Mouse (Mus musculus): ENCODE data around the gene Msmp. TPM values are rescaled to one million over a fixed set of nuclear protein-coding genes. Genes with fewer than 3 reads are reported as not detected.

The Msmp gene
- total RNA-seq, 1 experiment: 0.49 TPM

- H3K27ac ChIP-seq (ENCODE audit: insufficient read depth, low read depth, low read length, poor library complexity, severe bottlenecking): no peak within 1 kb of the TSS
- H3K4me1 ChIP-seq (ENCODE audit: control insufficient read depth in 2 of 2, insufficient read depth in 2 of 2, low read length in 2 of 2, poor library complexity in 1 of 2): peaks cover 3 to 5% of the 10 kb centered on the region in 2 experiments; a peak in 3 of 4 replicates
- H3K36me3 ChIP-seq (ENCODE audit: control insufficient read depth, insufficient read depth, low read length, poor library complexity, severe bottlenecking): peaks cover 18% of the 10 kb centered on the region; the same call in 1 of the 2 replicates
- H3K9ac ChIP-seq (ENCODE audit: insufficient read depth, low read depth, low read length, poor library complexity, severe bottlenecking): peak within 1 kb of the TSS; percentile 80
- peak within 1 kb of the TSS; percentile 78 to 100 for H3K4me3 ChIP-seq (ENCODE audit: insufficient read depth in 1 of 2, low read depth in 1 of 2, low read length in 2 of 2, poor library complexity in 1 of 2, severe bottlenecking in 1 of 2)
- peak; percentile 81 for DNase-seq (ENCODE audit: low read depth, low spot score)
- in situ Hi-C loops (cut with MboI; ENCODE audit: low sequenced_read_pairs in 2 of 2, unreplicated experiment in 2 of 2): no loop called here
- H3K9me3 ChIP-seq (ENCODE audit: control insufficient read depth, insufficient read depth, low read depth, low read length): no peaks in the 10 kb centered on the region
- TF ChIP-seq HCFC1 (IDR thresholded peaks at IDR 0.05; ENCODE audit: borderline replicate concordance, insufficient read depth, low read length) (0 out of 2 replicates have a peak, but pooled peaks have one; percentile 32), ZC3H11A (IDR thresholded peaks at IDR 0.05; ENCODE audit: borderline replicate concordance, low read depth, low read length) (no peak), CHD2 (IDR thresholded peaks at IDR 0.05; ENCODE audit: low read depth, low read length) (no peak), MAFK (IDR thresholded peaks at IDR 0.05; ENCODE audit: insufficient read depth, low read depth, low read length) (no peak), ZNF384 (IDR thresholded peaks at IDR 0.05; ENCODE audit: low read depth, low read length) (no peak)
Observed at GRCm38 (mm10) chr4:43578376-43579204, 5.7 kb downstream of the Msmp start, which contains the start of the genes Rgp1 and Gba2. Gene Rgp1 (plus strand): TSS chr4:43578715. Gene Gba2 (minus strand): TSS chr4:43578873.

- H3K9me3 ChIP-seq (ENCODE audit: control insufficient read depth, insufficient read depth, low read depth, low read length): no peaks in the 10 kb centered on the region
- peaks cover 15% of the 10 kb centered on the region; the same call in 1 of the 2 replicates for H3K36me3 ChIP-seq (ENCODE audit: control insufficient read depth, insufficient read depth, low read length, poor library complexity, severe bottlenecking)
- peak overlapping the region; percentile 78 to 100 for H3K4me3 ChIP-seq (ENCODE audit: insufficient read depth in 1 of 2, low read depth in 1 of 2, low read length in 2 of 2, poor library complexity in 1 of 2, severe bottlenecking in 1 of 2)
- no peak overlapping the region for H3K27ac ChIP-seq (ENCODE audit: insufficient read depth, low read depth, low read length, poor library complexity, severe bottlenecking)
- TF ChIP-seq ZC3H11A (IDR thresholded peaks at IDR 0.05; ENCODE audit: borderline replicate concordance, low read depth, low read length) (no peak), CHD2 (IDR thresholded peaks at IDR 0.05; ENCODE audit: low read depth, low read length) (no peak), HCFC1 (IDR thresholded peaks at IDR 0.05; ENCODE audit: borderline replicate concordance, insufficient read depth, low read length) (no peak)
- no peak for DNase-seq (ENCODE audit: low read depth, low spot score)
- in situ Hi-C loops (cut with MboI; ENCODE audit: low sequenced_read_pairs in 2 of 2, unreplicated experiment in 2 of 2): no loop called here
- peaks cover 3 to 5% of the 10 kb centered on the region in 2 experiments; a peak in 3 of 4 replicates for H3K4me1 ChIP-seq (ENCODE audit: control insufficient read depth in 2 of 2, insufficient read depth in 2 of 2, low read length in 2 of 2, poor library complexity in 1 of 2)
- H3K9ac ChIP-seq (ENCODE audit: insufficient read depth, low read depth, low read length, poor library complexity, severe bottlenecking): peak overlapping the region; percentile 80; the same call in 1 of the 2 replicates
Observed at GRCm38 (mm10) chr4:43577237-43577881, 6.9 kb downstream of the Msmp start.

- peaks cover 3 to 5% of the 10 kb centered on the region in 2 experiments; a peak in 3 of 4 replicates for H3K4me1 ChIP-seq (ENCODE audit: control insufficient read depth in 2 of 2, insufficient read depth in 2 of 2, low read length in 2 of 2, poor library complexity in 1 of 2)
- TF ChIP-seq HCFC1 (IDR thresholded peaks at IDR 0.05; ENCODE audit: borderline replicate concordance, insufficient read depth, low read length) (no peak), CHD2 (IDR thresholded peaks at IDR 0.05; ENCODE audit: low read depth, low read length) (no peak), MAFK (IDR thresholded peaks at IDR 0.05; ENCODE audit: insufficient read depth, low read depth, low read length) (no peak), ZNF384 (IDR thresholded peaks at IDR 0.05; ENCODE audit: low read depth, low read length) (no peak), ZC3H11A (IDR thresholded peaks at IDR 0.05; ENCODE audit: borderline replicate concordance, low read depth, low read length) (no peak)
- no peaks in the 10 kb centered on the region for H3K9me3 ChIP-seq (ENCODE audit: control insufficient read depth, insufficient read depth, low read depth, low read length)
- no peak overlapping the region for H3K4me3 ChIP-seq (ENCODE audit: insufficient read depth in 1 of 2, low read depth in 1 of 2, low read length in 2 of 2, poor library complexity in 1 of 2, severe bottlenecking in 1 of 2)
- H3K27ac ChIP-seq (ENCODE audit: insufficient read depth, low read depth, low read length, poor library complexity, severe bottlenecking): no peak overlapping the region
- DNase-seq (ENCODE audit: low read depth, low spot score): no peak
- in situ Hi-C loops (cut with MboI; ENCODE audit: low sequenced_read_pairs in 2 of 2, unreplicated experiment in 2 of 2): no loop called here
- peaks cover 1% of the 10 kb centered on the region; the same call in 1 of the 2 replicates for H3K36me3 ChIP-seq (ENCODE audit: control insufficient read depth, insufficient read depth, low read length, poor library complexity, severe bottlenecking)
- no peak overlapping the region for H3K9ac ChIP-seq (ENCODE audit: insufficient read depth, low read depth, low read length, poor library complexity, severe bottlenecking)
Observed at GRCm38 (mm10) chr4:43575356-43575755, 8.9 kb downstream of the Msmp start.

GRCm38 (mm10) chr4:43573561-43573960, 10.7 kb downstream of the Msmp start:
- H3K4me1 ChIP-seq (ENCODE audit: control insufficient read depth in 2 of 2, insufficient read depth in 2 of 2, low read length in 2 of 2, poor library complexity in 1 of 2): peaks cover 3 to 5% of the 10 kb centered on the region in 2 experiments; a peak in 3 of 4 replicates
- no peak for DNase-seq (ENCODE audit: low read depth, low spot score)
- no peak overlapping the region for H3K9ac ChIP-seq (ENCODE audit: insufficient read depth, low read depth, low read length, poor library complexity, severe bottlenecking)
- in situ Hi-C loops (cut with MboI; ENCODE audit: low sequenced_read_pairs in 2 of 2, unreplicated experiment in 2 of 2): no loop called here
- H3K27ac ChIP-seq (ENCODE audit: insufficient read depth, low read depth, low read length, poor library complexity, severe bottlenecking): no peak overlapping the region
- H3K9me3 ChIP-seq (ENCODE audit: control insufficient read depth, insufficient read depth, low read depth, low read length): no peaks in the 10 kb centered on the region
- TF ChIP-seq ZC3H11A (IDR thresholded peaks at IDR 0.05; ENCODE audit: borderline replicate concordance, low read depth, low read length): no peak
- TF ChIP-seq MAFK (IDR thresholded peaks at IDR 0.05; ENCODE audit: insufficient read depth, low read depth, low read length): no peak
- no peak for TF ChIP-seq HCFC1 (IDR thresholded peaks at IDR 0.05; ENCODE audit: borderline replicate concordance, insufficient read depth, low read length)
- no peak for TF ChIP-seq CHD2 (IDR thresholded peaks at IDR 0.05; ENCODE audit: low read depth, low read length)
- TF ChIP-seq ZNF384 (IDR thresholded peaks at IDR 0.05; ENCODE audit: low read depth, low read length): no peak
- peaks cover 9% of the 10 kb centered on the region for H3K36me3 ChIP-seq (ENCODE audit: control insufficient read depth, insufficient read depth, low read length, poor library complexity, severe bottlenecking)
- H3K4me3 ChIP-seq (ENCODE audit: insufficient read depth in 1 of 2, low read depth in 1 of 2, low read length in 2 of 2, poor library complexity in 1 of 2, severe bottlenecking in 1 of 2): no peak overlapping the region

All from ES-E14 (cell line).